8 mouse cellular contexts compared by ENCODE assay signal in genomic region chr10:56227771-56228275, GRCm38 (mm10). TPM values are rescaled to one million over a fixed set of nuclear protein-coding genes. Genes with fewer than 3 reads are reported as not detected.
DNase-seq lines count a peak whose midpoint lies in the region; ATAC-seq lines count a peak whose summit lies in the region.

No protein-coding gene starts in this region.

- H3K27me3 ChIP-seq in forebrain, embryonic 14.5 days (replicated peaks; ENCODE audit: control insufficient read depth, insufficient read depth, low read length) = no peaks in the 10 kb centered on the region
- no peaks in the 10 kb centered on the region for H3K27me3 ChIP-seq in liver, embryonic 15.5 days

- H3K9me3 ChIP-seq in forebrain, embryonic 14.5 days (replicated peaks; ENCODE audit: control insufficient read depth, low read length) = no peaks in the 10 kb centered on the region
- H3K9me3 ChIP-seq in liver, embryonic 15.5 days (replicated peaks) = no peaks in the 10 kb centered on the region

- H3K9ac ChIP-seq in forebrain, embryonic 14.5 days (ENCODE audit: low read length) = peak overlapping the region; percentile 69
- H3K9ac ChIP-seq in liver, embryonic 15.5 days = no peak overlapping the region

- no peak for ATAC-seq in forebrain, embryonic 14.5 days
- no peak for ATAC-seq in liver, embryonic 15.5 days (ENCODE audit: insufficient read depth)

- no peaks in the 10 kb centered on the region for H3K36me3 ChIP-seq in forebrain, embryonic 14.5 days (ENCODE audit: control insufficient read depth, insufficient read depth, low read length)
- H3K36me3 ChIP-seq in liver, embryonic 15.5 days (replicated peaks) = no peaks in the 10 kb centered on the region

- H3K4me1 ChIP-seq in forebrain, embryonic 14.5 days (ENCODE audit: control insufficient read depth, insufficient read depth, low read length) = peaks cover 4% of the 10 kb centered on the region; the same call in 1 of the 2 replicates
- peaks cover 14% of the 10 kb centered on the region for H3K4me1 ChIP-seq in liver, embryonic 15.5 days (replicated peaks)

- 73% methylated on average over 8 of the region's 8 CpGs for WGBS in forebrain, embryonic 14.5 days
- 70% methylated on average over 8 of the region's 8 CpGs for WGBS in liver, embryonic 15.5 days (ENCODE audit: insufficient replicate concordance)

- H3K27ac ChIP-seq in forebrain, embryonic 14.5 days (ENCODE audit: low read depth, low read length) = no peak overlapping the region
- H3K27ac ChIP-seq in liver, embryonic 15.5 days (replicated peaks) = no peak overlapping the region

- peak overlapping the region; percentile 60 for H3K4me2 ChIP-seq in forebrain, embryonic 14.5 days (ENCODE audit: low read length)
- peak overlapping the region; percentile 85 for H3K4me2 ChIP-seq in liver, embryonic 15.5 days

- DNase-seq in adrenal gland, adult 2 months = peak; percentile 3
- DNase-seq in adrenal gland, postnatal 25 days = no peak
- peak; percentile 0 for DNase-seq in ovary, postnatal 14 days (ENCODE audit: low spot score)
- no peak for DNase-seq in ovary, postnatal 10 days (ENCODE audit: low spot score)
- DNase-seq in forebrain, embryonic 14.5 days (ENCODE audit: low spot score) = no peak
- no peak for DNase-seq in gastrocnemius, postnatal 4 days (ENCODE audit: low spot score in 2 of 2)
- DNase-seq in c-Kit-positive CD71-positive TER-119-positive erythroid progenitor cells, embryonic 14.5 days (ENCODE audit: low spot score) = no peak

- peak overlapping the region; percentile 48 for H3K4me3 ChIP-seq in forebrain, embryonic 14.5 days (ENCODE audit: low read depth, low read length)
- peak overlapping the region; percentile 64 for H3K4me3 ChIP-seq in liver, embryonic 15.5 days (replicated peaks)

RNA-seq across cellular contexts. Expression of gene Tbc1d32, which starts 0.7 kb away (rescaled TPM):
- total RNA-seq in adrenal gland, adult 2 months (2021) = 1 to 10 TPM; 6.1 to 7.0 TPM
- polyA plus RNA-seq in adrenal gland, adult 2 months (2012; rRNA removed) = 0.33 and 0.45 TPM in 2 replicates
- 5.5 and 10.2 TPM in 2 replicates for total RNA-seq in adrenal gland, postnatal 25 days (2021)
- 2.3 and 3.0 TPM in 2 replicates for polyA plus RNA-seq in forebrain, embryonic 14.5 days (2014; fragmentation: Nextera tagmentation; extraction: Ambion mirVana)
- polyA plus RNA-seq in liver, embryonic 15.5 days (2015; fragmentation: Nextera tagmentation; extraction: Ambion mirVana) = 0.33 and 0.47 TPM in 2 replicates
- total RNA-seq in gastrocnemius, postnatal 4 days (2021) = 1 to 10 TPM; 3.4 to 3.5 TPM

Comparison
In these comparisons a context has a peak if more than half of its experiments do, and no peak if none do; other contexts are left out.
1. DNase-seq: peak in adrenal gland, adult 2 months (single experiment) and ovary, postnatal 14 days (single experiment); none in adrenal gland, postnatal 25 days (single experiment), ovary, postnatal 10 days (single experiment), forebrain, embryonic 14.5 days (single experiment), gastrocnemius, postnatal 4 days (0 of 2) and c-Kit-positive CD71-positive TER-119-positive erythroid progenitor cells, embryonic 14.5 days (single experiment).